Mouse (Mus musculus): Measurements from ENCODE around the gene Mbnl2.

The Mbnl2 gene

DNA sequence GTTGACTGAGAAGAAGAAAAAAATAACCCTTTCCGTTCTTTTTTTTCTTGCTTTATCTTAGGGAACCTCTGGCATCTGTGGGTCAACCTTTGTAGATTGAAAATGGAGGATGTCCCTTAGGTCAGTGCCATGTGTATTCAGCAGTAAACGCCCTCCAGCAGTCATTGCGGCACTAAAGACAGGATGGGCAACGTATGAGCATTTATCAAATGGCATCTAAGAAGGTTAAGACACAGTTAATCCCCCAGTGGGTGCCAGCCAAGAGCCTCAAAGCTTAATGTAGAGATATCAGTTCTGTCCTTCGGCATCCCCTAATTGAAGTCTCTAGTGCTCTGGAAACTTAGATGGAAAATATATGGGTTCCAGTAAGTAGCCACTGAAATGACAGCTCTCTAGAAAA is 723 bp upstream of the Mbnl2 start:
- DNase-seq (ENCODE audit: low read depth) = no peak

DNA sequence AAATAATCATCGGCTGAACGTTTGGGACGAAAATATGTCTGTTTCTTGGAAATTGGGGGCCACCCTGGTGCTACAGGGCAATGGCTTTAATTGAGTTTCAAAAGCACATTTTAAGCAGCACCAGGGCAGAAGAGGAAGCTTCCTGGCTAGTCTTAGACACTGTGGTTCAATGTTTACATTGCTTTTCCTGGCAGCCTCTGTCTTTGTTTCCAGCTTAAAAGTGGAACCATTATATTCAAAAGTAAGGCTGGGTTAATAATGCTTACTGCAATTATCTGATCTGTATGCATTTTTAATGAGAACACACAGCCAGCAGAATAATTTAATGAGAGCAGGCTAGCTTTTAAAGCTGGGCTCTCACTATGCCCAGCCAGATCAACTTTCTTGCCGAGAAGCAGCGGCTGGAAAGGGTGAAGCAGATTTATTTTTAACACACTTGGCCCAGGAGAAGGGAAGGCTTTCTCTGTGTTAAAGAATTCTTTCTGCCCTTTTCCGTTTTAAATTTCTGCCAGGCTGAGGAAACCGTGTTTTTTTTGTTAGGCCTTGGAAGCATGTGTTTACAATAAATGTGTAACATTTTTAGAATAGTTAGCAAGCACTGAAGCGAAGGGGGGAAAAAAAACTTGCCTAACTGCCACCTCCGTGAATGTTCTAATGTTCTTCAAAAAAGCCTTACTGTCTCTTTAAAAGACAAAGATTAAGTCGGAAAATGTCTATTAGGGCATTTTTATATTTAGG is 1.0 kb downstream of the Mbnl2 start:
- peak; percentile 62 for DNase-seq (ENCODE audit: low read depth)

DNA sequence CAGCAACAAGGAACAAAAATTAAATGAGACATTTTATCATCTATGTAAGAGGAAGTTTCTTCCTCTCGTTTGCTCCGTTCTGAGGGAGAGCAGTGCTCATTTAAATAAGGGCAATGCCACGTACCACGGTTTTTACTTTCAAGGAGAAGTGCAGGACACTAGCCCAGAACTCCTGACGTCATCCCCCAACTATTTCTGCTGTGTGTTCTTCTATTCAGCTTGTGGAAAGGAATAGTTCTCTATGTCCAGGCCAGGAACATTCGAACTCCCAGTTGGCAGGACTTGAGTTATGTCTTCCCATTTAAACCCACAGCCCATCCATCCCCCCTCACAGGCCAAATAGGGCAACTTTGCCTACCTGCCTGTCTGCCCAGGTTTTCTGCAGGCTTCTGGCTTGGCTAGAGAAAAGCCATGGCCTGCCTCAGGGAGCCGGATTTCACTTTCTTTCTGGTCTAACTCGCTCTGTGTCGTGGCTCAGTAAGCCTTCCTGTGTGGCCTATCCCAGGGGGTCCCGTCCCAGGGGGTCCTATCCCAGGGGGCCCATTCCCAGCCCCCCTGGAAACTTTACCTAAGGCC is 1.7 kb downstream of the Mbnl2 start:
- DNase-seq (ENCODE audit: low read depth) = peak; percentile 60

DNA sequence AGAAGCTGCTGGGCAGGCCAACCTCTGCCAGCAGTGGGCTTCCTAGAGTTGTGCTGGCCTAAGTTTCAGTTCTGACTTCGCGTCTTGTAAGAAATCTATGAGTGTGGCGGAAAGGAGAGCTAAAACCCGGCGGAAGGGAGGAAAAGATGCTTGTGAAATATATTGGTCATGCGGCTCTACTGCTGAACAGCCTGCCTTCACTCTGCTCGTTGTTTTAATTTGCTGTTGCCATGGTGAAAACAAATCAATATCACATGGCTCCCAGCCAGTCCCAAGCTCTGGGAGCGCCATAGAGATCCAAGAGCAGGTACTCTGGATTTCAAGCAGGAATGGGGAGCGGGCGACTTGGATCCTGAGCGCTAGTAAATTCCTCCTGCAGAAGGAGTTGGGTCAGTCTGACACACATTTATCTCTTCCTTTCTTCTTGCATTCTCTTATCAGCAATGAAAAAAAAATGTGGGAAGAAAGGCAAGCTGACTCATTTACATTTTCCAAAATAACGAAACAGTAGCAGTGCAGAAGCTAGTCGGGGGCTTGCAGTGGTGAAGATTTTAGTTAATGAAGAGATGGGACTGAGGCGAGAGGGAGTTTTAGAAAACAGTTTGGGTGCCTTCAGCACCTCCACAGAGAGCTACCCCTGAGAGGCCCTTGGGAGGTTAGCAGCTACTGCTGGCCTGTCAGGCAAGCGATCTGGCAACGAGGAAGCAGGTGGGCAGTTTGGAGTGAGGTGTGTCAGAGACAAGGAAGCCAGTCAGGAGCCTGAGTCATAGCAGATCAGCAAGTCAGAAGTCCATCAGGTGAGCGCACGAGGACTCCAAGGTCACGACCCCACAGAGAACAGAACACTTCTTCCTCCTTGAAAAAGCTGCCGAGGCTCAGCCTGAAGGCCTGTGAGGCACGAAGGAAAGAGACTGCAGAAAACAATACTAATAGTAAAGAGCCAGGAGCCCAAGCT is 3.1 kb downstream of the Mbnl2 start:
- peak; percentile 46 for DNase-seq (ENCODE audit: low read depth)

DNA sequence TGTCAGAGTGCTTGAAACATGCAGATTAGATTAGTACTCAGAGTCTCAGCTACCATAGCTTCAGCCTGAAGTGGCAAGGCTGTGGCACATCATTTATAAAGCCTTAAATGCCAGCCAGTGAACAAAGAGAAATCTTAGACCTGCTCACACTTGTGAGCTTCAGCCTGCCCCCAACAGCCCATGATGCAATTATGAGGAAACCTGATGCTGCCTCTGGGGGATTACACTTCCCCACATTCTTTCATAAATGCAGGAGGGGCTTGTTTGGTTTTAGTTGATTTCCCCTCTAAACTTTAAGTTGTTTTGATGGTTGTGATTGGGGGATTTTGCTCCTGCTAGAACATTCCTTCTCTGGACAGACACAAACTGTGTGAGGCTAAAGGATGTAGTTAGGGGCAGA is 4.7 kb downstream of the Mbnl2 start:
- DNase-seq (ENCODE audit: low read depth) = no peak

DNA sequence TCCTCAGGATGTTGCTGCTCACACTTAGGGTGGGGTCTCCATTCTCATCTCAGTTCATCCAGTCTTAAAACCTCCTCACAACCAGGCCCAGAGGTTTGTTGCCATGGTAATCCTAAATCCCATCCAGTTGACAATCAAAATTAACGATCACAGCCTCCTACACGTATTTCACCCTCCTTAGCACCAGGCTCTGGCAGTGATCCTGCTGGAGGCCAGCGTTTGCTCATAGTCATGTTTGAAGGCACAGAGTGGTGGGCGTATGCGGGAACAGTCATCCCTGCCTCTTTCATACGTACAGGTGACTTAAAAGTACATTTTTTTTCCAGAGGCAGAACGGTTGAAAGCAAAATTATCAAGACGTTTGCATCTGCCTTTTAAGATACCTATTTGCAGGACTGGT is 8.3 kb downstream of the Mbnl2 start:
- DNase-seq (ENCODE audit: low read depth) = no peak

DNA sequence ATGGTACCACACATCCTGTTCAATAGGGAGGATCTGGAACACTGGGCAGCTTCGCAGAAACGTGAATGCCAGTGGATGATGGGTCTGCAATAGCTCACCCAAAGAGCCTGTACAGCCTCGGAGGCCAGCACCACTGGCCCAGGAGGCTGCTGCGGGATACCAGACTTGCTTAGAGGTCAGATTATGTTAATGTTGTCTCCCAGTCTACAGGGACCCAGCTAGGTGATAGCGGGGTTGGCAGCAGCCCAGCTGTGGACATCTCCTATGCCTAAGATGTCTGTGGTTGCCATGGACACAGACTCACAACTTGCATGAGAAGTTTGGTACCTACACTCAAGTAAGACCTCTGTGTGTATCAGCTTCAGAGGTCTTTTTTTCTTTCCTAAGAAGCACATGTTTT is 9.0 kb downstream of the Mbnl2 start:
- DNase-seq (ENCODE audit: low read depth) = no peak

DNA sequence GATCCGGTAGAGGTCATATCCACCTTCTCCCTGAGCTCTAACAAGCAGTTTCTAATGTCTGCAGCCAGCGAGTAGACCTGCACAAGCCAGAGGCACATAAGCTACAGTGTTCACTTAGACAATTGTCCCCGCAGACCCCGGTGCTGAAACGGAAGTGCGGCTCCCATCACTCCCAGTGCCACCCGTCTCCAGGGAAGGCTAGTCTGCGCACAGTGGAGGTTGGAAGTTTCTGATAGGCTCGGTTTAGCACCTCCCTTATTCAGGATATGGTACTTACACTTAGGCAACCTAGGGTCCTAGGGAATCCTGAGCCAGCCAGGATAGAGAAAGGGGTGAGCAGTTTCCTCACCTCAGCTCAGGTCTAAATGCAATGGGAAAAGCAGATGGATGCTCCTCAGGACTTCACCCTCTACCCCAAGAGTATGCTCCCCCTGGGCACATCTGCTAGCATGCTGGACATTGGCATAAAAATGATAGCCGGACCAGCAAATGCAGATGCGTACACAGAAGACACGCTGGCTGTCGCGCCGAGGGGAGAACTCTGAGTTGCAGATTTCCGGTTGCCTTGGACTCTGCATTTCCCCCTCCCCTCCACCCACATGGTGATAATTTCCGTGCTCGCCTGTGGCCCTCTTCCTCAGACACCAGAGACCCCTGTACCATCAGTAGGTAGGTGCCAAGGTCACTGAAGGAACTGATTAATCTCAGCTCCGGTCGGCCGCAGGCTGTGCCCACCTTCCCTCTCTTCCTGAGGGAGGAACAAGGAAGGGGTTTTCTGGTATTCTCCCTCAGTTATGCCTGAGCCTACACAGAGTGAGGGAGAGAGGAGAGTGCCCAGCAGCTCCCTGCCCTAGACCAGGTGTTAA is 11.9 kb downstream of the Mbnl2 start:
- DNase-seq (ENCODE audit: low read depth) = no peak

DNA sequence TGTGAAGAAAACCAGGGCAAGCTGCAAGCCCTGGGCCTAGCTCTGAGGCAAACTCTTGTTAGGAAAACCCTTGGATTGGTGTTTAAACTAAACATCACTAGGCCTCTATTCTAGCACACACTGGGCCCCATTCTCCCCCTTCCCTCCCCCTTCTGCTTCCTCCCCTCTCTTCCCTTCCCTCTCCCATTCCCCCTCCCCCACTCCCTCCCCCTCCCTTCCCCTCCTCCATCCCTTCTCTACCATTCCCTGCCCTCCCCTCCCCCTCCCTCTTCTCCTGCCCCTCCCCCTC is 12.5 kb downstream of the Mbnl2 start:
- no peak for DNase-seq (ENCODE audit: low read depth)

DNA sequence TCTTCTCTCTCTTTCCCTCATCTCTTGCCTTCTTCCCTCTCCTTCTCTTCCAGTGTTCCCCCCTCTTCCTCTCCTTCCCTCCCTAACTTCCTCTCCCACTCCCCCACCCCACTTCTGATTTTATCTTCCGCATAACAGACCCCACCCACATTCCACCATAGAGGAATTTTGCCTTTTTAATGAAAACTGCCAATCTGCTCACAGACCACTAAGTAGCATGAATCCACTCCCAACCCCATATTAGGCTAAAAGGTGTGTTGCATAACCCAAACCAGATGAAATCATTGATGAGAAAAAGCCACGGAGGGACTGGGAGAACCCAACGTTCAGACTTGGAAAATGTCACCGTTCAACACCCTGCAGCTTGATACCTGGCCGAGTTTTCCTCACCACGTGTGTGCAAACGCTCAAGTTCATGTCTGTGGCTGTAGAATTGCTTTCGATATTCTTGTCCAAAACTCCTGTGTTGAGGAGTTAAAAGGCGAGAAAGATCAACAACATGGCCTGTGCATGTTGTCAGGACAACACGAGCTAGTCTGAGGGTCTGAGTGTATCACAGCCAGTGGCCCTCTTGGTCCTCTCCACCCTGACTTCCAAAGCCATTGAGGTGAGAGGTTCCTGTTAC is 13.0 kb downstream of the Mbnl2 start:
- no peak for DNase-seq (ENCODE audit: low read depth)

DNA sequence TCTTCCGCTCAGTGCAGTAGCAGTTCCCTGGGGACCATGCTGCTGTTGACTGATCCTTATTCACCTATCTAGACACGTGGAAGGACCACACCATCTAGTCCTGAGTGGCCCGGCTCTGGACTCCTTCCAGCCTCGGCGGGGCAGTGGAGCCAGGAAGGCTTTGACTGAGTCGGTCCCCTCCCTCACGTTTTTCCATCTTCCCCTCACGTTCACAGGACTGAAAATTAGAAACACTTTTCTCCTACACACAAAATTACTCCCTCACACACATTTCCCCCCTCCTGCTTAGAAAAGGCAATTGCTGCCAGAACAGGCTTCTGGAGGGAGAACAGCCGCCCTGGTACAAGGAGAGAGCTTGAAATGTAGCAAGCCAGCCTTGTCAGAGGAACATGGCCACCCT is 13.6 kb downstream of the Mbnl2 start:
- DNase-seq (ENCODE audit: low read depth) = no peak

DNA sequence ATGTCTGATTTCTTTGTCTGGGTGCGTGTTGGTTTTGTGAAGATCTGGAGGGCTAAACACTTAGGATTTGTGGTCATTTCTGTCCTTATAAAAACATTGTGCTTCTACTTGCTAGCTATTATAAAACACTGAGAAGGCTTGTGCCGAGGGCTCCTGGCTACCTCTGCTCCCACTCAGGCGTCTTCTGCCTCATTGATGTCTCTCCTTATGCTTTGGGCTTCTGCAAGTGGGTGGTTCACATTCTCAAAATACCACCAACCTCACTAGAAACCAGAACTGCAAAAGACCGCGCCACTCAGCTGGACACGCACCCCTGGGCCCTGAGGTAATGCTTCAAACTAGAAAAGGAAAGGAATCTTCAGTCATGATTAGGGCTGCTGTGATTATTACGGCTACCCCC is 14.1 kb downstream of the Mbnl2 start:
- no peak for DNase-seq (ENCODE audit: low read depth)

DNA sequence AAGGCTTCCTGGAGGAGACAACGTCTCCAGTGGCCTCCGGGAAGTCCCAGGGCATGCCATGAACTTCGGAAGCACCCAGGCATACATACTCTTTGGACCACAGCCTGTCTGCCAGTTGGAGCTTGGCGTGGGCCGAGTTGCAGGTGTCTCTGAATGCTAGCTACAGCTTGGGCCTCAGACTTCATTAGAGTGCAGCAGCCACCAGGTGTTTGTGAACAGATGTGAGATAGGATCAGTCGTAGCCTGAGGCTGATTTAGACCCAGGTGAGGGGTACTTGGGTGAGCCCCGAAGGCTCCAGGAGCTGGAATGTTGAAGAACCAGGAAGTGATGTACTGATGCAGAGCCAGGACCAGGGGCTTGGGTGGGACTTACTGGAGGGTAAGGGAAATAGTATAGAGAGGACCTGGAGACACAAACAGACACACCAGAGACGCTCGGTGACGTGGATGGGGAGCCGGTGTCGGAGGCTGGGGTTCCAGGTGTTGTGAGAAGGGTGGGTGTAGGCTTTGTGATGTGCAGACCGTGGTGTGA is 15.8 kb downstream of the Mbnl2 start:
- no peak for DNase-seq (ENCODE audit: low read depth)

DNA sequence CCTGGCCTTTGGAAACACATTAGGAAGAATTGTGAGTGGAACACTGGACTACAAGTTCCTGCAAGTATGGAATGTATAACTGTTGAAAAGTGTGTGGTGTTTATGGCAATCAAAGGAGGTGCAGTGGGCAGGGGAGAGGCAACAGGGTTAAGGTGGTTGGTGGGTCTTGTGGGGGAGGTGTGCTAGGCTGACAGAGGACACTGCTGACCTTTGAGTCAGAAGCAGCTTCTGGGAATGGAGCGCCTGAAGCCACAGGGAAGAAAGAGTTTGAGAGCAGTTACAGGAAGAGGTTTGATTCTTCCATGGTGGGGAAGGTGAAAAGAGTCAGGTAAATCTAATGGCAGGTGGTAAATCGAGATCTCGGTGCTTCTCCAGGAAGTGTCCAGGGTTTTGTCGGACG is 16.7 kb downstream of the Mbnl2 start:
- no peak for DNase-seq (ENCODE audit: low read depth)

DNA sequence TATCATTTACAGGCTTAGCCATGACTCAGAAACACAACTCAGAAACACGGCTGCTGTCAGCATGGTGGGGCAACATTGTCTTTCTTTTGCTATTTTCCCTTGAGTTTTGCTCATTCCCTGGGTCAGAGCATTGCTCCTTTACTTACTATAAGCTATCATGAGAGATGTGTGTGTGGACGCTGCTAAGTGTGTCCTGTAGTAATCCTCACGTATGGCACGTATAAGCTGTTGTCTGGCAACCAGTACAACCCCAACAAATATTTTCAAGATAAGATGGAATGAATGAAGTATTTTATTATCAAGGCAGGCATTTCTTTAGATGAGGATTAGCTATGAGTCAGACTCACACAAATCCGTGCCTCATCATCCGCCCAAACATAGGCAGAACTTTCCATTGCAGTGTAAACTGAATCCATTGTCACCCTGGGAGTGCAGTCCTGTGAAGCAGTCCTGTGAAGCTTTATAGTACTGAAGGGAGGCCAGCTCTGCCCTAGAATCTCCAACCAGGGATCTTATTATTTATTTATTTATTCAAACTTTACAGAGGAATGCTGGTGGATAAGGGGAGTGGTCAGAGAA is 17.2 kb downstream of the Mbnl2 start:
- DNase-seq (ENCODE audit: low read depth) = no peak

DNA sequence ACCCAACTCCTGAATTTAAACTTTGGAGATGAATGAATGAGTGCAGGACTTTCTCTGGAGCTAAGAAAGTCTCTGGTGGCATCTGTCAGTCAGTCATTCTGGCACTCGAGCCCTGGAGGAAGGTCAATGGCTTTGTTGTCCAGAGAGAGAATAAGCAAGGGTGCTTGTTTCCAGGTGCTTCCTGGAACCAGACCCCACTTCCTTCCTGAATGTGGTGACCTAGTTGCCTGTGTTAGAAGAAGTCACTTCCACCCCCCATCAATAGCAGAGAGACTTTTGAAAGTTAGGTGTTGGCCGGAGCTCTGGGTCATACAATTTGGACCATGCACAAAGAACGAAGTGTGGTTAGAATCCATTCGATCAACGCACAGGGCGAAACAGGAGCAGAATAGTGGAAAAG is 19.0 kb downstream of the Mbnl2 start:
- no peak for DNase-seq (ENCODE audit: low read depth)

DNA sequence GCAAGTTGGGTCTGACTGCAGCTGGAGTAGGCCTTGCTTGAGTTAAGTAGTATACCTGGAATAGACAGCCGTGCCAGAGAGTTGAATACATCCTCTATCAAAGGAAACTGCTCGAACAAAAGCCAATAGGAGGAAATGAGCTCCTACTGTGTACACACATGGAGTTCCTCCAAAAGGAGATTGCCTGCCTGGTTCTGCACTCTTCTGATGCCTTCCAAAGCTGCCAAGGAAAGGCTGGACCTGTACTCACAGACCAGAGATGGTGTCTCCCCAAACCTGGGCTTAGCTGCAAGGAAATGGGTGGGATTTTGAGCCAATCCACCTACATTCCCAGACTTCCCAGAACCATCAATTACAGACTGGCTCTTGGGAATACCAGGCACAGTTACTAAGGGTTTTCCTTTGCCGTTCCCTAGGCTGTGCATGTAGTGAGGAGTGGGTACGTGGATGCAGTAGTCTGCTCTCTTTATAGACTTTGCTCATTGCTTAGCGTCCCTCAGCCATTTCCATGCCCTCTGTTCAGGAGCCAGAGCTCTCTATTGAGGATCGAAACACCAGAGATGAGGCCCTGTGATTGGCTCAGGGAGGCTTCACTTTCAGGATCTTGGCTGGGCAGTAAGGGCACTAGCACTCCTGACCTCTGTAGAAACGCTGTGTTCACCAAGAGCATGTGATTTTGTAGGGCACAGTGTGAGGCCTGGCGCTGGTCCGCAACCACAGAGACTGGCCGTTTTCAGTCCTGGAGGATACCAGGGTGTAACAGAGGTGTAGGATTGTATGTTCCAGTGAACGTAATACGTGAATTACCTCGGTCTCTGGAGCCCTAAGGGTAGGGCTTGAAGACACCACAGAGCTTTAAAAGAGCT is 20.1 kb downstream of the Mbnl2 start:
- no peak for DNase-seq (ENCODE audit: low read depth)

DNA sequence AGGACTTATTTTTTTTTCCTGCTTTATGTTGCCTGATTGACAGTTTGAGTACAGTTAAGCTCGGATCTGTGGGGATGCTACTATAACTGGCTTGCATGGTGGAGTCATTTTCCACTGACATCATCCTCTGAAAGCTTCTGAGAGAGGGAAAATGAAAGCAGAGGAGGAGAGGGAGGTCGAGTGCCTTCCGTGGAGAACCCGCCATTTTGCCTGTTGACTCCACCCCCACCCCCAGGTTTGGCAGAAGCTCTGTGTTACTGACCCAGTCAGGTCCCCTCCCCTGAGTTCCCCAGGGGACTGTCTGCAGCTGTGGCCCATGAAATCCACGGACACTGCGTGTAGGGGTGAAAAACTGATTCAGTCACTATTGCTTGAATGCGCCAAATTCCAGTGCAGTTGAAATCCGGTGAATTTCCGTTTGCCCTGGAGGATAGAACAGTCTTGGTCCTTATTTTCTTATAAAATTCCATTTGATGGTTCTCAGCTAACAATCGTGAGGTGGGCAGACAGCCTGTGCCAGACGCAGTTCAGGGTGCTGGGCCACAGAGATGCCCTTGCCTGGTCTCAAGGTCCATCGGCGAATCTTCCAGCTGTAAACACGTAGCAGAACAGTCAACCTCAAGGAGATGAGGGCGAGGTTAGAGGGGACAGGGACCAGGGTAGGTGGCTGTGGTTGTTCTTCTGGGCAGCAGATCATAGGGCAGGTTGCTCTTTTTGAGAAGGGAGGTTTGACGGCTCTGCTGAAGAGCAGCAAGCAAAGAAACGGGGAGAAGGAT is 20.9 kb downstream of the Mbnl2 start:
- peak; percentile 23 for DNase-seq (ENCODE audit: low read depth)

DNA sequence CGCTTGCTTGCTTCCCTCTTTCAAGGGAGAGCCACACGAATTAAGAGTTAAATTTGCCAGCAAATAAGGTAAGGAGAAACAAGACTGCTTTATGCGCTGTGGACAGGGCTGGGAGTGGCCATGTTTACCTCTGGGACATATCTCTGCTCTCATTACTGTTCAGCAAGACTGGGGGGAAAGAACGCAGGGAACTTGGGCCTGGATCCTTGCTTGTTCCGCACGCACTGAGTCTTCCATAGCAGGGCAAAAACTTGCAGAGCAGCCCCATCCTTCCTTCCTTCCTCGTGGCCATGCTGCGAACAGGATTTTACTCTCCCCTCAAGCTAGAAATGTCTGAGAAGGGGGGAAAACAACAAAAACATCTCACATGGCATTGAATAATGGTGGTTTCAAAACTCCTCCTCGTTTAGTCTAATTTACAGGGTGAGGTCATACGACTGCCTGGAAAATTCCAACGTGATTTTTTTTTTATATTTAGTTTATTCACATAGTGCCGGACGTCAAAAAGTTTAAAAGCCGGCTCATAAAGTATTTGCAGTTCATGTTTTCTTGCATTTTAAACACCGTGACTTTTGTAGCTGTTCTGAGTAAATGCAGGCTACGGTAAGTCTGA is 21.8 kb downstream of the Mbnl2 start:
- no peak for DNase-seq (ENCODE audit: low read depth)
